Mouse (Mus musculus) hindbrain, postnatal 0 days (tissue): Measurements from ENCODE around the gene Tmem238. TPM values are rescaled to one million over a fixed set of nuclear protein-coding genes. Genes with fewer than 3 reads are reported as not detected.
A peak's percentile ranks its signal among the peaks of the same experiment; 100 is the strongest.
"Not testable (repeated sequence)": the region's sequence is repeated elsewhere in the genome, so short reads cannot be mapped to it uniquely, and the experiment has no call there.

Experiments
- ATAC-seq: fragments of 200-750 bp; cut with Nextera tagmentation; 2 replicates; pipeline ENCODE4 v1.8.0; 2017; ENCODE audit warnings: mild to moderate bottlenecking, moderate TSS enrichment, moderate library complexity
- DNase-seq: peaks from one replicate; pipeline ENCODE4 v3.0.0-alpha.2; 2015; ENCODE audit warnings: low spot score
- H3K27ac ChIP-seq: fragments of 300-500 bp; sonication (generic); 2 replicates; pipeline ENCODE4 v1.5.1; 2014; ENCODE audit warnings: mild to moderate bottlenecking
- H3K27me3 ChIP-seq: fragments of 300-500 bp; sonication (generic); 2 replicates; pipeline ENCODE4 v1.6.1; 2014; ENCODE audit warnings: low read length, mixed read lengths; ENCODE audit not compliant: insufficient read depth
- H3K36me3 ChIP-seq: fragments of 300-500 bp; sonication (generic); 2 replicates; pipeline ENCODE4 v1.6.1; 2014; ENCODE audit warnings: low read length, mixed read lengths; ENCODE audit not compliant: insufficient read depth
- H3K4me1 ChIP-seq: fragments of 300-500 bp; sonication (generic); 2 replicates; pipeline ENCODE4 v1.6.1; 2014; ENCODE audit warnings: antibody characterized with exemption, low read length, mixed read lengths; ENCODE audit not compliant: insufficient read depth
- H3K4me2 ChIP-seq: fragments of 300-500 bp; sonication (generic); 2 replicates; pipeline ENCODE4 v1.6.1; 2014; ENCODE audit warnings: low read depth, mild to moderate bottlenecking, low read length, moderate library complexity, mixed read lengths
- H3K4me3 ChIP-seq: fragments of 300-500 bp; sonication (generic); 2 replicates; pipeline ENCODE4 v1.5.1; 2014; ENCODE audit warnings: low read length
- H3K9ac ChIP-seq: fragments of 300-500 bp; sonication (generic); replicated peaks from 2 replicates; pipeline ENCODE4 v1.6.1; 2014; ENCODE audit warnings: mild to moderate bottlenecking, low read length, moderate library complexity, mixed read lengths
- H3K9me3 ChIP-seq: fragments of 300-500 bp; sonication (generic); 2 replicates; pipeline ENCODE4 v1.6.1; 2016; ENCODE audit warnings: low read length, mixed read lengths
- CTCF ChIP-seq: IDR thresholded peaks from 2 replicates; pipeline ENCODE4 v1.5.1; 2016; ENCODE audit warnings: antibody characterized with exemption, control low read depth, low read depth
- WGBS: fragments of 180-500 bp; shearing (Covaris S2); extraction: QIAGEN DNeasy Blood & Tissue Kit; methylation state at CpG from one replicate; pipeline ENCODE4 v1.1.7; 2014; 5-methylcytosine and 5-hydroxymethylcytosine counted together
- polyA plus RNA-seq: library from polyadenylated mRNA; unstranded; fragments of >200 nt; fragmentation: Nextera tagmentation; extraction: Ambion mirVana; gene quantifications from 2 replicates; pipeline ENCODE4 v1.2.1, GENCODE M21; 2015
- total RNA-seq: library from RNA; depleted of rRNA; stranded (reverse); fragments of >200 nt; gene quantifications from 2 replicates; pipeline ENCODE4 v1.2.3, GENCODE M21; 2014

Gene Tmem238
- total and polyA plus RNA-seq, 2 experiments from 2014 or later: 13.7 to 18.2 TPM

- Histone ChIP-seq H3K27me3 (no peaks in the 10 kb centered on the region), H3K4me3 (no peak overlapping the region), H3K9ac (no peak overlapping the region), H3K9me3 (no peaks in the 10 kb centered on the region), H3K36me3 (no peaks in the 10 kb centered on the region), H3K4me2 (no peak overlapping the region), H3K27ac (peak overlapping the region; percentile 69), H3K4me1 (no peaks in the 10 kb centered on the region)
- no peak for TF ChIP-seq CTCF
- ATAC-seq (no peak; the same call in 1 of the 2 replicates), DNase-seq (no peak)
- WGBS: 73% methylated on average over 6 of the region's 6 CpGs
These were observed 32.9 kb upstream of the Tmem238 start for GRCm38 (mm10) chr7:4822162-4822907.

DNA sequence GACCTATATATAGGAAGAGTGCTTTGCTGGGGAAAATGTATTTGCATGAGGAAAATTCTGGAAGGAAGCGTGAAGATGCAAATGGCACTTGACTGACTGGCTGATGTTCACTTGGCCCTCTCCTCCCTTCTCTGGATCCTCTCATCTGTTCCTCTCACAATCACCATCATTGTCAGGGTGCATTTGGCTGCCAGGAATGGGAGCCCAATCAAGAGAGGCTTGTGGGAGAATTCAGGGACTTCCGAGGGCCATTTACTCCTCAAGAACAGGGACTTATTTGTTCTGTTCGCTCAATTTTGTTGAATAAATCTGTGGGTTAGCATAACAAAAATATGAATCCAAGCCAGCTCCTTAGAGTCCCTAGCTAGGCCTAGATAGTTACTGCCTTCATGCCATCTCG lies 32.2 kb upstream of the Tmem238 start:
- DNase-seq (peak; percentile 26), ATAC-seq (peak; percentile 69; the same call in 1 of the 2 replicates)
- Histone ChIP-seq H3K4me3 (no peak overlapping the region), H3K4me1 (no peaks in the 10 kb centered on the region), H3K4me2 (no peak overlapping the region), H3K27me3 (no peaks in the 10 kb centered on the region), H3K9ac (no peak overlapping the region), H3K27ac (peak overlapping the region; percentile 69; the same call in 1 of the 2 replicates), H3K9me3 (no peaks in the 10 kb centered on the region), H3K36me3 (no peaks in the 10 kb centered on the region)
- TF ChIP-seq CTCF: no peak
- 72% methylated on average over 4 of the region's 4 CpGs for WGBS

- H3K36me3 ChIP-seq, H3K4me3 ChIP-seq, H3K4me1 ChIP-seq, H3K9ac ChIP-seq, H3K27me3 ChIP-seq, H3K27ac ChIP-seq, DNase-seq, H3K9me3 ChIP-seq, H3K4me2 ChIP-seq, ATAC-seq: not testable (repeated sequence)
- 93% methylated on average over 7 of the region's 7 CpGs for WGBS
These were observed 31.5 kb upstream of the Tmem238 start for GRCm38 (mm10) chr7:4820925-4821324.

DNA sequence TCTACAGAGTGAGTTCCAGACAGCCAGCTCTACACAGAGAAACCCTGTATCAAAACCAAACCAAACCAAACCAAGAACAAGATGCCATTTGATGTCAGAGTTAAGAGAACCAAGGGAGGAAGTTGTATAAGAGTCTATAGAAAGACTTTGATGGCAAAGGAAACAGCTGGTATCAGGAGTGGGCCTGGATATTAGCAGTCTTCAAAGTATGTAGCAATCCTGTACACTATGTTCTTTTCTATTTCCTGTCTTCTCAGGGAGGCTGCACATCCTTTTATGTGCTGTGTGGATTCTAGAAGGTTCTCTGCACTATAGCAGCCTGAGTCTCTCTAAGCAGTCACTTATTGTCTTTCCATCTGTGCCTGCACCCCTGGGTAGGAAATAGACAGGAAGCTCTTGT lies 27.1 kb upstream of the Tmem238 start:
- no peak overlapping the region for H3K9ac ChIP-seq
- DNase-seq: no peak
- ATAC-seq: no peak
- H3K4me3 ChIP-seq: no peak overlapping the region
- H3K9me3 ChIP-seq: no peaks in the 10 kb centered on the region
- no peak overlapping the region for H3K4me2 ChIP-seq
- H3K27me3 ChIP-seq: no peaks in the 10 kb centered on the region
- no peak for TF ChIP-seq CTCF
- H3K4me1 ChIP-seq: peaks cover 5% of the 10 kb centered on the region
- no peaks in the 10 kb centered on the region for H3K36me3 ChIP-seq
- H3K27ac ChIP-seq: no peak overlapping the region

- DNase-seq (no peak), ATAC-seq (no peak)
- Histone ChIP-seq H3K4me1 (peaks cover 5% of the 10 kb centered on the region), H3K9me3 (no peaks in the 10 kb centered on the region), H3K36me3 (peaks cover 15% of the 10 kb centered on the region; the same call in 1 of the 2 replicates), H3K4me3 (peak overlapping the region; percentile 99), H3K9ac (peak overlapping the region; percentile 51), H3K27me3 (no peaks in the 10 kb centered on the region), H3K4me2 (peak overlapping the region; percentile 66), H3K27ac (peak overlapping the region; percentile 89)
- WGBS: 24% methylated on average over 8 of the region's 8 CpGs
- TF ChIP-seq CTCF: no peak
These were observed 23.8 kb upstream of the Tmem238 start for GRCm38 (mm10) chr7:4813105-4813791.

DNA sequence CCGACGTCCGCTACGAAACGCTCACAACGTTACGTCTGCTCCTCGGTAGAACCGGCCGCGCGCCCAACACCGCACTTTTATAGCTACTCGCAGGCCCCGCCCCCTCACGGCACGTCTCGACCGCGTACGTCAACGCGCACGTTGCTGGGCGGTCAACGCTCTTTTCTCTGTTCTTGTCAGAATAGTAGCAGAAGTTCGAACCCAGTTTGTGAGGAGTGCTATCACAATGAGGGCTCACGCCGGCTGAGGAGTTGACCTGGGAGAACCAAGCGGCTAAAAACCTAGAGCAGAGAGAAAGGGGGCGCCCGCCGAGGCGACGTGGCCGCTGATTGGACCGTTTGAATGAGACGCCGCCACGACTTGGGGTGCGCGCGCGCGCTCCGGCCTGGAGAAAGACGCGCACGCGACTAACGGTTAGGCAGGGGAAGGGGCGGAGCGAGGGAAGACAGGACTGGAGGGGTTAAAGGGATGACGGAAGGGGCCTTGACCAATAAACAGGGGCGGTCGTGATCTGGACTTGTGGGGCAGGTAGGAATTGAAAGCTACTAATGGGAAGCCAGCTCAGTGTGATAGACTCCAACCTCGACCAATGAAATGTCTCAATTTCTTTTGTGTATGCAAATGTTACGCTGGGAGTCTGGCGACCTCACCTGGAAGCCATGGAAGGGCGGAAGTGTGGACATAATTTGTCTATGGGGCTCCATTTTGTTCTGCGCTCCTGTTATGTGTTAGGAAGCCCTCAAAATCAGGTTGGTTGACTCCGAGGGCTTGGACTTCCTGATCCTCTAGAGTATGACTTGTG lies 23.0 kb upstream of the Tmem238 start, which contains the start of gene Ube2s:
Gene Ube2s, minus strand, starts transcription at position 288 of the 802 bp plus-strand sequence.
- Histone ChIP-seq H3K4me3 (peak within 1 kb of the TSS; percentile 99), H3K9me3 (no peaks in the 10 kb centered on the region), H3K36me3 (peaks cover 15% of the 10 kb centered on the region; the same call in 1 of the 2 replicates), H3K4me2 (peak within 1 kb of the TSS; percentile 85), H3K27ac (peak within 1 kb of the TSS; percentile 95), H3K27me3 (no peaks in the 10 kb centered on the region), H3K9ac (peak within 1 kb of the TSS; percentile 91), H3K4me1 (peaks cover 5% of the 10 kb centered on the region)
- ATAC-seq (peak; percentile 99), DNase-seq (peak; percentile 100)
- under 1% methylated on average over 62 of the region's 62 CpGs for WGBS
- TF ChIP-seq CTCF: peak; percentile 59
